Mouse (Mus musculus) bone marrow, adult 2 months (tissue): ENCODE results near the gene Traf3. TPM values are rescaled to one million over a fixed set of nuclear protein-coding genes. Genes with fewer than 3 reads are reported as not detected.

Source experiments
- H3K27ac ChIP-seq: fragments of 200-500 bp; 2 replicates; pipeline ENCODE4 v1.5.1; 2012; ENCODE audit warnings: low read depth, mild to moderate bottlenecking, control low read depth, inconsistent platforms, low read length; ENCODE audit not compliant: control insufficient read depth, poor library complexity, insufficient read depth
- H3K4me1 ChIP-seq: fragments of 200-500 bp; 2 replicates; pipeline ENCODE4 v1.6.1; 2011; ENCODE audit warnings: low read length; ENCODE audit not compliant: control insufficient read depth, insufficient read depth
- H3K4me3 ChIP-seq: fragments of 200-500 bp; replicated peaks from 2 replicates; pipeline ENCODE3; 2011; ENCODE audit warnings: mild to moderate bottlenecking, low read depth, low read length, control low read depth; ENCODE audit not compliant: control insufficient read depth
- CTCF ChIP-seq: fragments of 200-500 bp; IDR thresholded peaks from 2 replicates; pipeline ENCODE4 v1.5.1; 2011; ENCODE audit warnings: low read length, control low read depth; ENCODE audit not compliant: control insufficient read depth, insufficient read depth
- POLR2A ChIP-seq: fragments of 200-500 bp; IDR thresholded peaks from 2 replicates; pipeline ENCODE4 v1.6.1; 2011; ENCODE audit warnings: low read depth, mild to moderate bottlenecking, control low read depth, low read length, borderline replicate concordance; ENCODE audit not compliant: control insufficient read depth
- WGBS: fragments of 180-500 bp; shearing (Covaris S2); methylation state at CpG from one replicate; pipeline ENCODE4 v1.1.7; 2018; 5-methylcytosine and 5-hydroxymethylcytosine counted together
- polyA plus RNA-seq: library from polyadenylated mRNA; stranded (reverse); fragments of >200 nt; gene quantifications from 2 replicates; pipeline ENCODE4 v1.2.4, GENCODE M21; 2011; ENCODE audit warnings: low replicate concordance; ENCODE audit not compliant: missing spikeins, insufficient read depth, insufficient read length

Traf3 gene
- polyA plus RNA-seq, 1 experiment: 9.2 TPM

GRCm38 (mm10) chr12:111235631-111236030 lies 69.5 kb downstream of the Traf3 start:
- 90% methylated on average over 6 of the region's 6 CpGs for WGBS

GRCm38 (mm10) chr12:111237611-111238188 lies 71.5 kb downstream of the Traf3 start:
- H3K4me3 ChIP-seq: no peak overlapping the region
- no peak overlapping the region for H3K27ac ChIP-seq
- no peaks in the 10 kb centered on the region for H3K4me1 ChIP-seq
- TF ChIP-seq CTCF: no peak
- TF ChIP-seq POLR2A: no peak
- WGBS: 93% methylated on average over 16 of the region's 16 CpGs

More at GRCm38 (mm10) chr12:111235631-111236030, 69.5 kb downstream of the Traf3 start:
- Histone ChIP-seq H3K4me3 (no peak overlapping the region), H3K4me1 (no peaks in the 10 kb centered on the region), H3K27ac (no peak overlapping the region)
- TF ChIP-seq CTCF: no peak
- TF ChIP-seq POLR2A: no peak

GRCm38 (mm10) chr12:111238345-111238744 lies 72.2 kb downstream of the Traf3 start:
- Histone ChIP-seq H3K4me3 (no peak overlapping the region), H3K4me1 (no peaks in the 10 kb centered on the region), H3K27ac (no peak overlapping the region)
- no peak for TF ChIP-seq CTCF
- no peak for TF ChIP-seq POLR2A
- WGBS: 81% methylated on average over 5 of the region's 5 CpGs

- H3K4me3 ChIP-seq: no peak overlapping the region
- H3K27ac ChIP-seq: no peak overlapping the region
- TF ChIP-seq CTCF (no peak), POLR2A (no peak)
- 70% methylated on average over 4 of the region's 4 CpGs for WGBS
- H3K4me1 ChIP-seq: no peaks in the 10 kb centered on the region
These were observed 72.6 kb downstream of the Traf3 start for GRCm38 (mm10) chr12:111238778-111239177.

- WGBS: 85% methylated on average over 10 of the region's 10 CpGs
- H3K4me1 ChIP-seq: no peaks in the 10 kb centered on the region
- no peak overlapping the region for H3K27ac ChIP-seq
- TF ChIP-seq CTCF (no peak), POLR2A (no peak)
- no peak overlapping the region for H3K4me3 ChIP-seq
These were observed 73.8 kb downstream of the Traf3 start for GRCm38 (mm10) chr12:111239930-111240329.

- H3K4me1 ChIP-seq: no peaks in the 10 kb centered on the region
- 77% methylated on average over 6 of the region's 6 CpGs for WGBS
- no peak overlapping the region for H3K27ac ChIP-seq
- H3K4me3 ChIP-seq: no peak overlapping the region
- no peak for TF ChIP-seq POLR2A
- TF ChIP-seq CTCF: no peak
These were observed 75.7 kb downstream of the Traf3 start for GRCm38 (mm10) chr12:111241916-111242315.

- H3K4me1 ChIP-seq: no peaks in the 10 kb centered on the region
- H3K27ac ChIP-seq: no peak overlapping the region
- TF ChIP-seq CTCF (no peak), POLR2A (no peak)
- WGBS: 90% methylated on average over 5 of the region's 5 CpGs
- no peak overlapping the region for H3K4me3 ChIP-seq
These were observed 76.2 kb downstream of the Traf3 start for GRCm38 (mm10) chr12:111242346-111242745.

- H3K4me1 ChIP-seq: no peaks in the 10 kb centered on the region
- H3K27ac ChIP-seq: no peak overlapping the region
- TF ChIP-seq POLR2A (no peak), CTCF (no peak)
- WGBS: 88% methylated on average over 12 of the region's 12 CpGs
- no peak overlapping the region for H3K4me3 ChIP-seq
These were observed 77.6 kb downstream of the Traf3 start for GRCm38 (mm10) chr12:111243733-111244132.

GRCm38 (mm10) chr12:111245070-111245469 lies 78.9 kb downstream of the Traf3 start:
- TF ChIP-seq CTCF (no peak), POLR2A (no peak)
- Histone ChIP-seq H3K4me3 (no peak overlapping the region), H3K4me1 (no peaks in the 10 kb centered on the region), H3K27ac (no peak overlapping the region)
- WGBS: 87% methylated on average over 6 of the region's 6 CpGs
